Comparison of ENCODE assay signal across 20 mouse cellular contexts in genomic region chr2:73404442-73404841, GRCm38 (mm10).
"Had no signal": no experiment of that assay in that cellular context is flagged by ENCODE, and none has a peak within 500 bp of the region (broad histone marks: within the 10 kb centered on the region; RNA-seq: fewer than 3 reads in every experiment).

No protein-coding gene starts in this region.

- DNase-seq: kidney, postnatal 10 days; kidney, postnatal 36 days; left cerebral cortex, postnatal 4 days; liver, postnatal 0 days; lung, embryonic 14.5 days; thymus, adult 2 months; thymus, postnatal 14 days; thymus, postnatal 4 days had no signal

- ATAC-seq: liver, postnatal 0 days; lung, postnatal 0 days; midbrain, embryonic 13.5 days; midbrain, embryonic 16.5 days had no signal

- H3K4me2 ChIP-seq: kidney, embryonic 15.5 days; limb, embryonic 12.5 days; limb, embryonic 15.5 days; liver, embryonic 11.5 days; lung, embryonic 14.5 days; midbrain, embryonic 13.5 days; neural tube, embryonic 13.5 days had no signal

- H3K27me3 ChIP-seq: kidney, embryonic 15.5 days; limb, embryonic 12.5 days; limb, embryonic 15.5 days; midbrain, embryonic 13.5 days; neural tube, embryonic 13.5 days had no signal

- H3K4me3 ChIP-seq: kidney, embryonic 15.5 days; limb, embryonic 12.5 days; limb, embryonic 15.5 days; midbrain, embryonic 13.5 days; myocyte; neural tube, embryonic 13.5 days had no signal

- H3K36me3 ChIP-seq: kidney, embryonic 15.5 days; limb, embryonic 12.5 days; limb, embryonic 15.5 days; midbrain, embryonic 13.5 days; neural tube, embryonic 13.5 days had no signal

- H3K9ac ChIP-seq: kidney, embryonic 15.5 days; limb, embryonic 12.5 days; limb, embryonic 15.5 days; liver, embryonic 14.5 days; liver, postnatal 0 days; lung, embryonic 14.5 days; midbrain, embryonic 13.5 days; neural tube, embryonic 13.5 days had no signal

- H3K4me1 ChIP-seq: kidney, embryonic 15.5 days; midbrain, embryonic 13.5 days had no signal

- H3K9me3 ChIP-seq: kidney, embryonic 15.5 days; limb, embryonic 12.5 days; limb, embryonic 15.5 days; midbrain, embryonic 13.5 days; neural tube, embryonic 13.5 days had no signal

- H3K27ac ChIP-seq: kidney, embryonic 15.5 days; limb, embryonic 12.5 days; limb, embryonic 15.5 days; liver, embryonic 14.5 days; macrophage; midbrain, embryonic 13.5 days; neural tube, embryonic 13.5 days; stomach, postnatal 0 days had no signal
